Mouse (Mus musculus): ENCODE measurements around the gene Dnah3. TPM values are rescaled to one million over a fixed set of nuclear protein-coding genes. Genes with fewer than 3 reads are reported as not detected.

Gene Dnah3
- polyA plus RNA-seq (2017; shearing (Covaris generic)) = not detected

GRCm38 (mm10) chr7:120095180-120095579 lies at the start of gene Dnah3:
Dnah3 (minus strand) TSS chr7:120095280.

GRCm38 (mm10) chr7:120102164-120102972 lies 7.3 kb upstream of the Dnah3 start, which contains the start of gene Tmem159:
Tmem159 (plus strand) TSS chr7:120102353.

GRCm38 (mm10) chr7:119895639-119896512 lies 199.2 kb downstream of the Dnah3 start, which contains the start of the genes Lyrm1 and Dcun1d3:
Lyrm1 (plus strand) TSS chr7:119895861.
Dcun1d3 (minus strand) TSS chr7:119896298.

Other genes starting within 250 kb of the Dnah3 start
- 17.7 TPM for gene Lyrm1, start 199.4 kb downstream of the Dnah3 start, polyA plus RNA-seq (2017; shearing (Covaris generic))
- 16.2 TPM for gene Dcun1d3, start 199.0 kb downstream of the Dnah3 start, polyA plus RNA-seq (2017; shearing (Covaris generic))
- gene Tmem159, start 7.1 kb upstream of the Dnah3 start, polyA plus RNA-seq (2017; shearing (Covaris generic)) = 5.0 TPM
- not detected for gene Zp2, start 50.0 kb upstream of the Dnah3 start, polyA plus RNA-seq (2017; shearing (Covaris generic))
- gene Anks4b, start 78.6 kb upstream of the Dnah3 start, polyA plus RNA-seq (2017; shearing (Covaris generic)) = not detected
- gene Crym, start 106.8 kb upstream of the Dnah3 start, polyA plus RNA-seq (2017; shearing (Covaris generic)) = not detected
- gene Abca14, start 108.7 kb upstream of the Dnah3 start, polyA plus RNA-seq (2017; shearing (Covaris generic)) = not detected
- not detected for gene Abca15, start 233.4 kb upstream of the Dnah3 start, polyA plus RNA-seq (2017; shearing (Covaris generic))

Data from CD4-positive, CD25-positive, alpha-beta regulatory T cell, adult 9 weeks (primary cell).